Mouse (Mus musculus): Measurements from ENCODE around the gene 1700018G05Rik. TPM values are rescaled to one million over a fixed set of nuclear protein-coding genes. Genes with fewer than 3 reads are reported as not detected.

Gene 1700018G05Rik
- polyA plus RNA-seq (2012; rRNA removed): not detected in 2 replicates

DNA sequence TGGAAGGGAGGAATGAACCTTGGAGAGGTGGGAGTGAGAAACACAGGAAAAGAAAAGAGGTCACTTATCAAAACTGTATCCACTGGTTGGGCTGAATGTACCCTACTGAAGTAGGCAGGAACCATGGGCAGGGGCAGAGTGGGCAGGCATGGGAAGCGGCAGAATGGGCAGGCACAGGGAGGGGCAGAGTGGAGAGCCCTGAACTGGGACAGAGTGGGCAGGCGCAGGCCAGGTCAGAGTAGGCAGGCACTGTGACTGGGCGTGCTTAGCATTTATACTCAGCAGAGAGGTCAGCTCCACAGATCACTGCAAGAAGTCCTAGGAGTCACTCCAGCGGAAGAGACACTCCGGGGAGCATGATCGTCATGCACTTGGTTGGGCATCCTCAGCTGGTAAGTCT lies at the start of gene 1700018G05Rik:
Gene 1700018G05Rik (plus strand): TSS at position 301 of the 400 bp plus-strand sequence.

GRCm38 (mm10) chrX:102908587-102908986 lies 19.6 kb upstream of the 1700018G05Rik start, which contains the start of the genes Dmrtc1a and 1700011M02Rik:
TSS of gene Dmrtc1a (minus strand) at chrX:102908687.
TSS of gene 1700011M02Rik (plus strand) at chrX:102908905.

Other genes with a start within 250 kb of the 1700018G05Rik start
- not detected in 2 replicates for gene Gm3880, start 241.4 kb upstream of the 1700018G05Rik start, polyA plus RNA-seq (2012; rRNA removed)
- not detected in 2 replicates for gene Gm9112, start 220.7 kb upstream of the 1700018G05Rik start, polyA plus RNA-seq (2012; rRNA removed)
- gene Dmrtc1b, start 220.5 kb upstream of the 1700018G05Rik start, polyA plus RNA-seq (2012; rRNA removed): not detected in 2 replicates
- not detected in 2 replicates for gene Dmrtc1c1, start 125.4 kb upstream of the 1700018G05Rik start, polyA plus RNA-seq (2012; rRNA removed)
- not detected in 2 replicates for gene Dmrtc1c2, start 73.8 kb upstream of the 1700018G05Rik start, polyA plus RNA-seq (2012; rRNA removed)
- gene 1700031F05Rik, start 60.4 kb upstream of the 1700018G05Rik start, polyA plus RNA-seq (2012; rRNA removed): not detected in 2 replicates
- not detected in 2 replicates for gene Dmrtc1a, start 19.7 kb upstream of the 1700018G05Rik start, polyA plus RNA-seq (2012; rRNA removed)
- not detected in 2 replicates for gene 1700011M02Rik, start 19.5 kb upstream of the 1700018G05Rik start, polyA plus RNA-seq (2012; rRNA removed)